Mouse (Mus musculus): ENCODE measurements around the gene Nedd8. TPM values are rescaled to one million over a fixed set of nuclear protein-coding genes. Genes with fewer than 3 reads are reported as not detected.
A peak's percentile ranks its signal among the peaks of the same experiment; 100 is the strongest.

Nedd8 gene
- polyA plus RNA-seq (2014; fragmentation: Nextera tagmentation; extraction: Ambion mirVana) = 524 and 534 TPM in 2 replicates

DNA sequence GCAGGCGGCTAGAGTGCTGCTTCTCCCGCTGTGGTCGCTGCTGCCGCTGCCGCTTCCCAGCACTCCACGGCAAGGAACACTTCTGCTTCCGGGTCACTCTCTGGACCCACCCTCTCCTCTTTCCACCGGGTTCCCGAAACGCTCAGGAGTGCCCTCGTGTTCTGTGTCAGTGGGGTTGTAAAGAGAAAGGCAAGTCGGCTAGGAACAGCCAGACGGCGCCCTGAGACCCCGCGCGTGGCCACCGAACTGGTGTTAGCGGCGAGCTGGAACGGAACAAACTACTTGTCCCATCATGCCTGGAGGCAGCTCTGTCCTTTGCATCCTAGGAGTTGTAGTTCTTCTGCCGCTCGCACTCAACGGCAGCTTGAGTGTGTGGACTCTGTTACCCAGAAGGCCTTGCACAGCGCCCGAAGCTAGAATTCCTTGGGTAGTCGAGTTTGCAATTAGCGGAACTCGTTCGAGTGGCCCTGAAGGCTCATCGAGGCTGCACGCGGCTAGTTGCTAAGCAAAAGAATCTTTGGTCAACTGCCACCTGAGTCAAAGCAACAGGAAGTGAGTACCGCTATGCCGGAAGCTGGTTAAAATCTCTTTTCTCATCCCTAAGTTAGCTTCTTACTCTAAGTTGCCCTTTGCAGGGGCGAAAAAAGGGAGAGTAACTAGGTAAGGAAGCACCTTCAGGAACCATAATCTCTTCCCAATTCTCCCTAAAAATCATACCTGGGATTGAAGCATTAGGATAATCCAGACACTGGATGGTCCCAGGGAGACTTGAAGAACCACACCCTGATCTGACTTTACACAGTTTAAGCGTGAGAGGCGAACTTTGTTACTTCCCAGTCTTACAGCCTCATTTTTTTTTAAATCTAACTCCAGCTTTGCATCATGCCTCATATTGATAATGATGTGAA, at the start of gene Nedd8, which contains the start of gene Gmpr2:
Nedd8 (minus strand) TSS at position 292 of the 908 bp plus-strand sequence.
Gmpr2 (plus strand) TSS at position 109 of the 908 bp plus-strand sequence.
- 1% methylated on average over 36 of the region's 38 CpGs for WGBS
- ATAC-seq (ENCODE audit: low read depth) = peak; percentile 98
- Histone ChIP-seq H3K4me1 (ENCODE audit: control insufficient read depth, insufficient read depth, low read length) (peaks cover 14% of the 10 kb centered on the region), H3K9me3 (ENCODE audit: control insufficient read depth, low read length) (no peaks in the 10 kb centered on the region), H3K27ac (replicated peaks; ENCODE audit: low read depth, low read length) (peak within 1 kb of the TSS; percentile 86), H3K27me3 (replicated peaks; ENCODE audit: control insufficient read depth, insufficient read depth, low read length) (no peaks in the 10 kb centered on the region), H3K4me3 (ENCODE audit: low read depth, low read length) (peak within 1 kb of the TSS; percentile 64), H3K9ac (ENCODE audit: low read depth, low read length) (peak within 1 kb of the TSS; percentile 80), H3K36me3 (ENCODE audit: control insufficient read depth, insufficient read depth, low read length) (peaks cover 35% of the 10 kb centered on the region), H3K4me2 (ENCODE audit: low read depth, low read length) (peak within 1 kb of the TSS; percentile 95)
- peak; percentile 99 for DNase-seq (ENCODE audit: low spot score)

DNA sequence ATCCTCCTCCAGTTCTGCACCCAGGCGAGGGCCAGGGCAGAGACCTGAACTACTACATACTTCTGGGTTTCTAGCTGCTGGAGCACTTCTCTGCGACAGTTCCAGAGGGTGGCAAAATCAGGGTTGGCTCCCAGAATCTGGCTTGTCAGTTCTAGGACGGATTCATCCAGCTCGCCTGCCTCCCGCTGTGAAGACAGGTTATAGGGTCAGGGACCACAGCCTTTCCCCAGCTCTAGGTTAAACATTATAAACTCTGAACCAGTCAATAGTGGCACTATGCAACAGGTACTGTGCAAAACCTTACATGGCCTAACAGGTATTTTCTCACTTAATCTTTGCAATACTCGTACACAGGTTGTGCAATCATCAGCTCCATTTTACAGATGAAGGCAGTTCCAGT, 49.2 kb upstream of the Nedd8 start:
- peak overlapping the region; percentile 84 for H3K4me3 ChIP-seq (ENCODE audit: low read depth, low read length)
- peak overlapping the region; percentile 80; the same call in 1 of the 2 replicates for H3K9ac ChIP-seq (ENCODE audit: low read depth, low read length)
- H3K27me3 ChIP-seq (replicated peaks; ENCODE audit: control insufficient read depth, insufficient read depth, low read length) = no peaks in the 10 kb centered on the region
- no peak for DNase-seq (ENCODE audit: low spot score)
- H3K4me1 ChIP-seq (ENCODE audit: control insufficient read depth, insufficient read depth, low read length) = 0 out of 2 replicates have a peak, but pooled peaks cover 3% of the 10 kb centered on the region
- H3K4me2 ChIP-seq (ENCODE audit: low read depth, low read length) = peak overlapping the region; percentile 62
- no peak for ATAC-seq (ENCODE audit: low read depth)
- H3K9me3 ChIP-seq (ENCODE audit: control insufficient read depth, low read length) = no peaks in the 10 kb centered on the region
- WGBS = 81% methylated on average over 6 of the region's 6 CpGs
- H3K27ac ChIP-seq (replicated peaks; ENCODE audit: low read depth, low read length) = no peak overlapping the region
- peaks cover 32% of the 10 kb centered on the region for H3K36me3 ChIP-seq (ENCODE audit: control insufficient read depth, insufficient read depth, low read length)

DNA sequence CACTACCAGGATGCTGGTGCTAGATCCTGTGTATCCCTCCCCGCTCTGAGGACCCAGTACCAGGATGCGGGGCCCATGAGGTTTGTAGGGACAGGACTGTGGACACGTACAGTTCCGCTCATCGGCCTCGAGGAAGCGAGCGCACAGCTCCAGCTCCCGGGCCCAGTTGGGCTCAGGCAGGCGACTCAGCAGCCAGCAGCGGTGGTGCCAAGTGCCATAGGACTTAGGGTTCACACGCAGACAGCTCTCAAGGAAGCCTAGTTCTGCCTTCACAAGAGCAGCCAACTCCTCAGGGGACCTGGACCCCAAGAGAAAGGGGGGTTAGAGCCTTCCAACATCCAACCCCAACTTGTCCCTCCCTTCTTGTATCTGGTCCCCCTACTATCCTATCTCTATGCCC, 48.7 kb upstream of the Nedd8 start:
- Histone ChIP-seq H3K9ac (ENCODE audit: low read depth, low read length) (no peak overlapping the region), H3K27ac (replicated peaks; ENCODE audit: low read depth, low read length) (no peak overlapping the region), H3K4me1 (ENCODE audit: control insufficient read depth, insufficient read depth, low read length) (0 out of 2 replicates have a peak, but pooled peaks cover 3% of the 10 kb centered on the region), H3K27me3 (replicated peaks; ENCODE audit: control insufficient read depth, insufficient read depth, low read length) (no peaks in the 10 kb centered on the region), H3K4me2 (ENCODE audit: low read depth, low read length) (0 out of 2 replicates have a peak overlapping the region, but pooled peaks have one; percentile 62), H3K9me3 (ENCODE audit: control insufficient read depth, low read length) (no peaks in the 10 kb centered on the region), H3K4me3 (ENCODE audit: low read depth, low read length) (no peak overlapping the region), H3K36me3 (ENCODE audit: control insufficient read depth, insufficient read depth, low read length) (peaks cover 34% of the 10 kb centered on the region)
- DNase-seq (ENCODE audit: low spot score) = no peak
- 92% methylated on average over 11 of the region's 12 CpGs for WGBS
- no peak for ATAC-seq (ENCODE audit: low read depth)

DNA sequence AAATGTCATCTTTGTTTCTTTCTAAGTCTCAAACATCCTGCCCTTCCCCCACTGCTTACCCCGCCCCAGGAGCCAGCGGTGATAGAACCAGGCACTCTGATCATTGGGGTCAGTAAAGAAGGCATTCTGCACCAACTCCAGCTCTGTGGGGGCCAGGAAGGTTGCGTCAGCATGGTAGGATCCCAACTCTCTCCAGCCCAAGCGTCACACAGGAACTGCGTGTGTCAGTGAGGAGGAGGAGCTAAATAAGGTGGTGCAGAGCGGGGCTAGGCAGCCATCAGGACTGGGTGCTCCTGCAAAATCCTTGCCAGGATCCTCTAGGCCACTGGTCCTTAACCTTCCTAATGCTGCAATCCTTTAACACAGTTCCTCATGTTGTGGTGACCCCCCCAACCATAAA, 47.8 kb upstream of the Nedd8 start:
- ATAC-seq (ENCODE audit: low read depth) (no peak), DNase-seq (ENCODE audit: low spot score) (no peak)

DNA sequence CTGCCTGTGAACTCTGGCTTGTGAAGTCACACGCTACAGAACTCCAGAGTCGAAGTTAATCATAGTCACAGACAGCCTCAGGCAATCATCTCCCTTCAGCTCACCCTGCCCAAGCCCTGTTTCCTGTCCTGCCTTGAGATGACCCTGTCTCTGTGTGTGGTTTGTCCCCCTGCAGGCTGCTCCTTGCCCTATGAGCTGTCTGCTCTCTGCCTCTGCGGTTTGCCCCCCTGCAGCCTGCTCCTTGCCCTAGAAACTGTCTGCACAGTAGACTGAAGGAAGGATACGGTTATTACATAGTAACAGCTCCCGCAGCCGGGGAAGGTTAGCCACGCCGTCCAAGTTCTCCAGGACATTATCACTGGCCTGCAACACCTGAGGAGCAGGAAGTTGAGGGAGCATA, 45.0 kb upstream of the Nedd8 start:
- no peak overlapping the region for H3K27ac ChIP-seq (replicated peaks; ENCODE audit: low read depth, low read length)
- peaks cover 15% of the 10 kb centered on the region for H3K27me3 ChIP-seq (replicated peaks; ENCODE audit: control insufficient read depth, insufficient read depth, low read length)
- no peak overlapping the region for H3K4me3 ChIP-seq (ENCODE audit: low read depth, low read length)
- no peak overlapping the region for H3K4me2 ChIP-seq (ENCODE audit: low read depth, low read length)
- no peaks in the 10 kb centered on the region for H3K9me3 ChIP-seq (ENCODE audit: control insufficient read depth, low read length)
- no peak for ATAC-seq (ENCODE audit: low read depth)
- peaks cover 3% of the 10 kb centered on the region; the same call in 1 of the 2 replicates for H3K4me1 ChIP-seq (ENCODE audit: control insufficient read depth, insufficient read depth, low read length)
- H3K36me3 ChIP-seq (ENCODE audit: control insufficient read depth, insufficient read depth, low read length) = peaks cover 34% of the 10 kb centered on the region
- DNase-seq (ENCODE audit: low spot score) = no peak
- 47% methylated on average over 8 of the region's 8 CpGs for WGBS
- H3K9ac ChIP-seq (ENCODE audit: low read depth, low read length) = no peak overlapping the region

More for the DNA sequence above, 47.8 kb upstream of the Nedd8 start:
- 85% methylated on average over 6 of the region's 6 CpGs for WGBS
- Histone ChIP-seq H3K9me3 (ENCODE audit: control insufficient read depth, low read length) (no peaks in the 10 kb centered on the region), H3K27me3 (replicated peaks; ENCODE audit: control insufficient read depth, insufficient read depth, low read length) (no peaks in the 10 kb centered on the region), H3K27ac (replicated peaks; ENCODE audit: low read depth, low read length) (no peak overlapping the region), H3K4me3 (ENCODE audit: low read depth, low read length) (no peak overlapping the region), H3K36me3 (ENCODE audit: control insufficient read depth, insufficient read depth, low read length) (peaks cover 34% of the 10 kb centered on the region), H3K4me2 (ENCODE audit: low read depth, low read length) (no peak overlapping the region), H3K9ac (ENCODE audit: low read depth, low read length) (no peak overlapping the region), H3K4me1 (ENCODE audit: control insufficient read depth, insufficient read depth, low read length) (0 out of 2 replicates have a peak, but pooled peaks cover 3% of the 10 kb centered on the region)

DNA sequence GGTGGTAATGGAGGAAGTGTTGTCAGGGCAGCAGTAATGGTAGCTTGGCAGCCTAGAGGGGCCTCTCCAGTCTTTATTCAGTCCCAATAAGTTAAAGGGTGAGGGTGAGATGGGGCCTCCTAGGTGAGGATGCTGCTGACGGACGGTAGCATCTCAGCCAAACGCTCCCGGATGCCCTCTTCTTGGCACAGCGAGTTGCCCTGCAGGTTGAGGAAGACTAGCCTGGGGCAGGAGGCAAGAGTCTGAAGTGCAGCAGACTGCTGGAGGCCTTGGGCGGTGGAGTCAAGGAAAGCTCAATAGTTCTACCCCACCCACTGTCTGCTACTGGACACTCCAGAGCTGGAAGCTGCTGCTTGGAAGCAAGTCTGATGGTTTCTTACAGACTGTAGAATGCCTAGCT, 44.3 kb upstream of the Nedd8 start:
- no peak overlapping the region for H3K27ac ChIP-seq (replicated peaks; ENCODE audit: low read depth, low read length)
- H3K4me2 ChIP-seq (ENCODE audit: low read depth, low read length) = no peak overlapping the region
- H3K9me3 ChIP-seq (ENCODE audit: control insufficient read depth, low read length) = no peaks in the 10 kb centered on the region
- 84% methylated on average over 6 of the region's 6 CpGs for WGBS
- H3K36me3 ChIP-seq (ENCODE audit: control insufficient read depth, insufficient read depth, low read length) = peaks cover 34% of the 10 kb centered on the region
- DNase-seq (ENCODE audit: low spot score) (no peak), ATAC-seq (ENCODE audit: low read depth) (no peak)
- H3K9ac ChIP-seq (ENCODE audit: low read depth, low read length) = no peak overlapping the region
- H3K4me3 ChIP-seq (ENCODE audit: low read depth, low read length) = no peak overlapping the region
- peaks cover 2% of the 10 kb centered on the region; the same call in 1 of the 2 replicates for H3K4me1 ChIP-seq (ENCODE audit: control insufficient read depth, insufficient read depth, low read length)
- peaks cover 15% of the 10 kb centered on the region for H3K27me3 ChIP-seq (replicated peaks; ENCODE audit: control insufficient read depth, insufficient read depth, low read length)

DNA sequence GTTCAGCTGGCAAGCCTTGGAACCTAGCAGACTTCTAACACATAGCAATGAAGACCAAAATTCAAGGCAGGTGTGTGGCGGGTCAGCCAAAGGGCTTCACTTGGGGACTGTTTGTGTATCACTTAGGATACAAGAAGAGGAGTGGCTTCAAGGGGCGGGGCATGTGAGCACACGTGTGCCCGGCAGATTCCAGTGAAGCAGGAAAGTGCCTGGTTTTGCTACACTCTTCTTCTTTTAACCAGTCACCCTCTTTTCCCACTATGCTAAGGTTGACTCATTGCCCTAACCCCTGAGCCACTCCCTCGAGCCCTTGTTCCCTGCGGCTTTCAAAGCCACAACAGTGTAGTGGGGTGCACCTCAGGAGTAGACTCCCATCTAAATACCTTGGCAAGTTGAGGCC, 43.0 kb upstream of the Nedd8 start:
- H3K27ac ChIP-seq (replicated peaks; ENCODE audit: low read depth, low read length) = no peak overlapping the region; the same call in 1 of the 2 replicates

DNA sequence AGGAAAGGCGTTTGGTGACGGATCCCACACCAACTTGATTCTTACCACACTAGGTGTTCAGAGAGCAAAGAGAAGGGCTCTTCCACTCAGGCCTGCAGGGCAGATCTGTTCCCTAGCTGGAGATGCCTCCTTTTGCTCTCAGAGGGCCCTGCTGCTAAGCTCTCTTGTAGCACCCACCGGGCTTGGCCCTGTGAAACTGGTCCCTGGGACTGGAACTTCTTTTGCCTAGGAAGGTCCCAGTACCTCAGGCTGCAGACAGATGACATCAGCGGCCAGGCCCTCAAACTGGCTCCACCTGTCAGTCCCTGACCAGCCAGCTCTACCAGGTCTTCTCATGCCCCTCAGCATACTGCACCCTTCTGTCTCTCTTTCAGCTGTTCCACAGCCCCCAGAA, 41.8 kb upstream of the Nedd8 start, which contains the start of gene Tgm1:
Tgm1 (minus strand) TSS at position 198 of the 394 bp plus-strand sequence.
- H3K9ac ChIP-seq (ENCODE audit: low read depth, low read length) = peak within 1 kb of the TSS; percentile 46; the same call in 1 of the 2 replicates
- H3K4me3 ChIP-seq (ENCODE audit: low read depth, low read length) = peak within 1 kb of the TSS; percentile 15
- no peaks in the 10 kb centered on the region for H3K9me3 ChIP-seq (ENCODE audit: control insufficient read depth, low read length)
- 13% methylated on average over 4 of the region's 4 CpGs for WGBS
- peaks cover 15% of the 10 kb centered on the region for H3K27me3 ChIP-seq (replicated peaks; ENCODE audit: control insufficient read depth, insufficient read depth, low read length)
- ATAC-seq (ENCODE audit: low read depth) (no peak), DNase-seq (ENCODE audit: low spot score) (no peak)
- peak within 1 kb of the TSS; percentile 44 for H3K4me2 ChIP-seq (ENCODE audit: low read depth, low read length)
- peaks cover 22% of the 10 kb centered on the region for H3K36me3 ChIP-seq (ENCODE audit: control insufficient read depth, insufficient read depth, low read length)
- H3K27ac ChIP-seq (replicated peaks; ENCODE audit: low read depth, low read length) = no peak within 1 kb of the TSS
- H3K4me1 ChIP-seq (ENCODE audit: control insufficient read depth, insufficient read depth, low read length) = no peaks in the 10 kb centered on the region; the same call in 1 of the 2 replicates

More for the DNA sequence above, 43.0 kb upstream of the Nedd8 start:
- peaks cover 15% of the 10 kb centered on the region for H3K27me3 ChIP-seq (replicated peaks; ENCODE audit: control insufficient read depth, insufficient read depth, low read length)
- peaks cover 28% of the 10 kb centered on the region for H3K36me3 ChIP-seq (ENCODE audit: control insufficient read depth, insufficient read depth, low read length)
- no peaks in the 10 kb centered on the region; the same call in 1 of the 2 replicates for H3K4me1 ChIP-seq (ENCODE audit: control insufficient read depth, insufficient read depth, low read length)
- H3K9ac ChIP-seq (ENCODE audit: low read depth, low read length) = no peak overlapping the region
- ATAC-seq (ENCODE audit: low read depth) (peak; percentile 50; the same call in 1 of the 2 replicates), DNase-seq (ENCODE audit: low spot score) (peak; percentile 44)
- no peaks in the 10 kb centered on the region for H3K9me3 ChIP-seq (ENCODE audit: control insufficient read depth, low read length)
- no peak overlapping the region for H3K4me3 ChIP-seq (ENCODE audit: low read depth, low read length)
- no peak overlapping the region for H3K4me2 ChIP-seq (ENCODE audit: low read depth, low read length)
- 23% methylated on average over 6 of the region's 6 CpGs for WGBS
